Mouse (Mus musculus): ENCODE results near the gene Trim58. TPM values are rescaled to one million over a fixed set of nuclear protein-coding genes. Genes with fewer than 3 reads are reported as not detected.

Trim58 gene
- under 1 TPM; 0.21 to 0.43 TPM for polyA plus RNA-seq (2017; shearing (Covaris generic))

DNA sequence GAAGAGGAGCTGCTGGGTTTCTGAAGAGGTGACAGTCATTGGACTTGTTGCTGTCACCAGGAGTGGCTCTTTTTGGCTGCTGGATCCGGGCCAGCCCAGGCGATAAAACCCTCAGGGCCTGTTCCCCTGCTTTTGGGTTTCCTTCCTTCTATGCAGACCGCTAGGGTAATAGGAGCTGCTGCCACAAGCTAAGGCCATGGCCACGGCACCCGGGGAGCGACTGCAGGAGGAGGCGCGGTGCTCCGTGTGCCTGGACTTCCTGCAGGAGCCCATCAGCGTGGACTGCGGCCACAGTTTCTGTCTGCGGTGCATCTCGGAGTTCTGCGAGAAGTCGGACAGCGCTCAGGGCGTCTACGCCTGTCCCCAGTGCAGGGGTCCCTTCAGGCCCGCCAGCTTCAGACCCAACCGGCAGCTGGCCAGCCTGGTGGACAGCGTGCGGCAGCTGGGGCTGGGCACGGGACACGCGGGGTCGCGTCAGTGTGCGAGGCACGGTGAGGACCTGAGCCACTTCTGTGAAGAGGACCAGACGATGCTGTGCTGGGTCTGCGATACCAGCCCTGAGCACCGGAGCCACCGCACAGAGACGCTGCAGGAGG lies at the start of gene Trim58:
Gene Trim58 (plus strand): TSS at position 194 of the 596 bp plus-strand sequence.

DNA sequence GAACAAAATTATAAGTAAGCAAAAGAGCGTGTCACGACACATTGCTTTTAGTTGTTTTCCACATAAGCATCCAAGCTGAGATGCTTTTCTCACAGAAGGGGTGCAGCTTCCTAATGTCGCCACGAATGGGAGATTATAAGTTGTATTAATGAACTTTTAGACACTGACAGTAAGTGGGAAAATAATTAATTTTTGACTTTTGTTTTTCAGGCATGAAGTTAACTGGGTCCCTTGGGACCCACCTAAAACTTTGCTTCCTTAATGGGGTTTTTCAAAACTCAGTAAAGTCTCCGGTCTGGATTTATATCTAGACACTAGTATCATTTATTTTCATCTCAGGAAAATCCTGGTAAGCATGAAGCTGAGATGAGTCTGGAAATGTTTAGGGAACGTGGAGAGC lies 45.5 kb upstream of the Trim58 start, which contains the start of gene Olfr324:
Gene Olfr324 (plus strand): TSS at position 301 of the 400 bp plus-strand sequence.

DNA sequence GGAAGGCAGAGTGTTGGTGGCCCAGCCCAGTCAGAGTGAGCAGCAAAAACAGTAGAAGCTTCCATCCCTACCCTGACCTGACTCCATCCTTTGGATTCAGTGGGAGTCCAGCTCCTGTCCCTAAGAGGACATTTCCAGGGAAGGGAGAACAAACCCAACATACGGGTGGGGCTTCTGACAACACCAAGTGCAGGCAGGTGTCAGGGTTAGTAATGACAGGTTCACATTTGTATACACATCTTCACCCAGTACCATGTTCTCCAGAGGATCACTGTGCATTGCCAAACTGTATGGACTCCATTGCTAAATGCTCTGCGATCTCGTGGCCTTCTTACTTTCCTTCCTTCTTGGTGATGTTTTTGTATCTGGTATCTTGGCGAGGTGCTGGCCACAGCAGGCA lies 24.3 kb upstream of the Trim58 start, which contains the start of gene 2210407C18Rik:
Gene 2210407C18Rik (minus strand): TSS at position 101 of the 400 bp plus-strand sequence.

DNA sequence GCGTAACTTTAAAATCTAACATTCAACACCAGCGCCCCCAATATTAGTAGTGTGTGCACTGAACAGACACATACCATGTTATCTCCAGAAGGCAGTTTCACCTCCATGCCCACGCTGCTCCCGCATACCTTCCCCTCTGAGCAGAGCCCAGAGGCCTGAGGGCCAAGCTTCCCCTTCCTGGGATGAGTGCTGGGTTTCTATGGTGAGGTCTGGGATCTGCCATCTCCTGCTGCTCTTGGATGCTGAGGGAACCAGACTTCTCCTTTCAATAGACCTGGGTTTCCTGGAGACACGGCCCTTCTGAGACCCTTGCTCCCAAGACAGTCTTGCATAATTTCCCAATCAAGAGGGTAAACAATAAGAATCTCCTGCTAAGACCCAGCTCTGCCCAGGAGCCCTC lies 9.9 kb upstream of the Trim58 start, which contains the start of gene Olfr323:
Gene Olfr323 (minus strand): TSS at position 101 of the 400 bp plus-strand sequence.

DNA sequence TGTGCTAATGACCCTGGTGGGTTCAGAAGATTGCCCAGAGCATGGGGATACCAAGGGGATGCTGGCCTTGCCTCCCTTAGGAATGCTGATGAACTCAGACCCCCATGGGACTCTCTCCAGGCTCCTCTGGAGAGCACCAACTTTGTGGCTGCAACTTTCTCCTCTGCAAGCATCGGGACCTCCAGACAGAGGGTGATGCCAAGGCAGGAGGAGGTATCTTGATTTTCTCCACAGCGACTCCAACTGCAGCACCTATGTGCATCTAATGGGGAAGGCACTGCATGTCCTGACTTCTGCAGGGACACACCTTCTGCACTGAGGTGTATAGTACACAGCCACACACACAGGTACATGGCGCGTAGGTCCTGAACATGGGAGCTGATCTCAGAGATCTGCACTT lies 18.3 kb downstream of the Trim58 start, which contains the start of gene Olfr322:
Gene Olfr322 (plus strand): TSS at position 187 of the 400 bp plus-strand sequence.

DNA sequence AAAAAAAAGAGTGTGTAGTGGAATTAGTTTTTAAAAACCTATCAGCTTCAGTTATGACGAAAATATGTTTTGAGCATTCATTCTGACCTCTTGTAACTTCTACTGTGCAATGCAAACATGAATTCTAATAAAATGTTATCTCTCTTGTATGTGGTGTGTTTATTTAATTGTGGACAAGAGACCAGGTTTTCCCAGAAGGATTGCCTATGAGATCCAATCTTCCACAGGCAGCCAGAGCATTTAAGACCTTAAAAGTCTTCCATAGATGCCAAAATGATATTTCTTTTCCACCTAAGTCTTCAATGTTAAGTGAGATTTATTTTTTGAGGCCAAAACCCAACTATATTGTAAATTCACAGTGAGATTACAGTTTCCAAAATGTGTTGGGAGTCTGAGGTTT lies 40.5 kb downstream of the Trim58 start, which contains the start of gene Olfr320:
Gene Olfr320 (plus strand): TSS at position 301 of the 400 bp plus-strand sequence.

DNA sequence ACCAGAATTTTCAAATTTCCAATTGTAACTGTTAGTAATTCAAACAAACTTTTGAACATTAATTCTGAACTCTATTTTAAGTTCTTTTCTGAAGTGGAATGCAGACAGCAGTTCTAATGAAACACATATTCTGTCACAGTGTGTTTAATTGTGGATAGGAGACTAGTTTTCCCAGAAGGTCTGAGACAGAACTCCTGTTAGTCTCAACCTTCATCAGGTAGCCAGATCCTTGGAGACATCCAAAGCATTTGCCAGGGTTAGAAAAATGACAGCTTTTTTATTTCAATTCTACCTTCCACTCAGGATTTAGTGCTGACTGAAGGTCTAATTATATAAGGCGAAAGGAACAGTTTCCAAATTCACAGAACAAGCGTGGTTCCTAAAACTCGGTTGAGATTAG lies 58.6 kb downstream of the Trim58 start, which contains the start of gene Olfr319:
Gene Olfr319 (plus strand): TSS at position 301 of the 400 bp plus-strand sequence.

Other genes with a start within 250 kb of the Trim58 start
- not detected for gene 1810065E05Rik, start 219.4 kb upstream of the Trim58 start, polyA plus RNA-seq (2017; shearing (Covaris generic))
- under 1 TPM in 1 of 2 experiments, not detected in 1; 0.12 TPM for gene Gm12253, start 207.9 kb upstream of the Trim58 start, polyA plus RNA-seq (2017; shearing (Covaris generic))
- not detected for gene Lypd9, start 187.5 kb upstream of the Trim58 start, polyA plus RNA-seq (2017; shearing (Covaris generic))
- not detected for gene Olfr30, start 178.2 kb upstream of the Trim58 start, polyA plus RNA-seq (2017; shearing (Covaris generic))
- under 1 TPM in 1 of 2 experiments, not detected in 1; 0.10 TPM for gene Olfr332, start 147.9 kb upstream of the Trim58 start, polyA plus RNA-seq (2017; shearing (Covaris generic))
- not detected for gene Olfr331, start 137.9 kb upstream of the Trim58 start, polyA plus RNA-seq (2017; shearing (Covaris generic))
- gene Olfr330, start 105.6 kb upstream of the Trim58 start, polyA plus RNA-seq (2017; shearing (Covaris generic)) = not detected
- gene Olfr329-ps, start 94.0 kb upstream of the Trim58 start, polyA plus RNA-seq (2017; shearing (Covaris generic)) = not detected
- not detected for gene Olfr328, start 84.8 kb upstream of the Trim58 start, polyA plus RNA-seq (2017; shearing (Covaris generic))
- not detected for gene Olfr224, start 69.9 kb upstream of the Trim58 start, polyA plus RNA-seq (2017; shearing (Covaris generic))
- not detected for gene Olfr325, start 62.7 kb upstream of the Trim58 start, polyA plus RNA-seq (2017; shearing (Covaris generic))
- not detected for gene Olfr324, start 45.4 kb upstream of the Trim58 start, polyA plus RNA-seq (2017; shearing (Covaris generic))
- not detected for gene 2210407C18Rik, start 24.4 kb upstream of the Trim58 start, polyA plus RNA-seq (2017; shearing (Covaris generic))
- gene Olfr323, start 10.0 kb upstream of the Trim58 start, polyA plus RNA-seq (2017; shearing (Covaris generic)) = under 1 TPM in 1 of 2 experiments, not detected in 1; 0.14 TPM
- not detected for gene Olfr322, start 18.3 kb downstream of the Trim58 start, polyA plus RNA-seq (2017; shearing (Covaris generic))
- not detected for gene Olfr320, start 40.6 kb downstream of the Trim58 start, polyA plus RNA-seq (2017; shearing (Covaris generic))
- not detected for gene Olfr319, start 58.7 kb downstream of the Trim58 start, polyA plus RNA-seq (2017; shearing (Covaris generic))
- under 1 TPM; 0.05 to 0.11 TPM for gene Olfr318, start 83.5 kb downstream of the Trim58 start, polyA plus RNA-seq (2017; shearing (Covaris generic))
- not detected for gene Olfr317, start 98.7 kb downstream of the Trim58 start, polyA plus RNA-seq (2017; shearing (Covaris generic))
- not detected for gene Olfr316, start 112.3 kb downstream of the Trim58 start, polyA plus RNA-seq (2017; shearing (Covaris generic))
- under 1 TPM in 1 of 2 experiments, not detected in 1; 0.11 TPM for gene Olfr315, start 132.7 kb downstream of the Trim58 start, polyA plus RNA-seq (2017; shearing (Covaris generic))
- under 1 TPM in 1 of 2 experiments, not detected in 1; 0.20 TPM for gene Olfr314, start 142.5 kb downstream of the Trim58 start, polyA plus RNA-seq (2017; shearing (Covaris generic))
- gene Fam183b, start 161.5 kb downstream of the Trim58 start, polyA plus RNA-seq (2017; shearing (Covaris generic)) = not detected
- not detected for gene Olfr313, start 174.5 kb downstream of the Trim58 start, polyA plus RNA-seq (2017; shearing (Covaris generic))
- gene Olfr312, start 188.8 kb downstream of the Trim58 start, polyA plus RNA-seq (2017; shearing (Covaris generic)) = under 1 TPM in 1 of 2 experiments, not detected in 1; 0.29 TPM
- not detected for gene Olfr311, start 198.8 kb downstream of the Trim58 start, polyA plus RNA-seq (2017; shearing (Covaris generic))
- gene Gm12258, start 206.7 kb downstream of the Trim58 start, polyA plus RNA-seq (2017; shearing (Covaris generic)) = 10 to 100 TPM in 1 of 2 experiments, 1 to 10 TPM in 1; 5.4 to 11.4 TPM
- gene 2810021J22Rik, start 226.8 kb downstream of the Trim58 start, polyA plus RNA-seq (2017; shearing (Covaris generic)) = 1 to 10 TPM; 5.6 to 7.0 TPM